Mouse (Mus musculus): ENCODE data around the gene Cep170b. TPM values are rescaled to one million over a fixed set of nuclear protein-coding genes. Genes with fewer than 3 reads are reported as not detected.

The Cep170b gene
- polyA plus RNA-seq, 1 experiment from 2014 or later: 18.3 TPM

- Histone ChIP-seq H3K4me1 (replicated peaks; ENCODE audit: control insufficient read depth, insufficient read depth, low read length) (peaks cover 34% of the 10 kb centered on the region), H3K4me2 (ENCODE audit: low read length) (no peak overlapping the region)
- no peak for ATAC-seq (replicated peaks; ENCODE audit: low FRiP score, low TSS enrichment, low read depth)
These were observed 43.2 kb upstream of the Cep170b start for GRCm38 (mm10) chr12:112677076-112677475.

GRCm38 (mm10) chr12:112677943-112678554 is 42.2 kb upstream of the Cep170b start:
- WGBS: 20% methylated on average over 19 of the region's 19 CpGs
- no peak for ATAC-seq (replicated peaks; ENCODE audit: low FRiP score, low TSS enrichment, low read depth)
- H3K4me1 ChIP-seq (replicated peaks; ENCODE audit: control insufficient read depth, insufficient read depth, low read length): peaks cover 26% of the 10 kb centered on the region

More at GRCm38 (mm10) chr12:112677076-112677475, 43.2 kb upstream of the Cep170b start:
- 56% methylated on average over 5 of the region's 5 CpGs for WGBS
- Histone ChIP-seq H3K27me3 (replicated peaks; ENCODE audit: control insufficient read depth, insufficient read depth, low read length) (peaks cover 15% of the 10 kb centered on the region), H3K27ac (ENCODE audit: low read depth) (no peak overlapping the region), H3K4me3 (ENCODE audit: low read depth, low read length) (no peak overlapping the region), H3K9ac (ENCODE audit: low read length) (no peak overlapping the region), H3K9me3 (ENCODE audit: control insufficient read depth, low read length) (no peaks in the 10 kb centered on the region), H3K36me3 (ENCODE audit: control insufficient read depth, insufficient read depth, low read length) (no peaks in the 10 kb centered on the region)
- no peak for DNase-seq (ENCODE audit: low spot score)

GRCm38 (mm10) chr12:112678555-112679026 is 41.7 kb upstream of the Cep170b start, which contains the start of gene Zbtb42:
Zbtb42 (plus strand) TSS chr12:112678828.
- H3K27me3 ChIP-seq (replicated peaks; ENCODE audit: control insufficient read depth, insufficient read depth, low read length): peaks cover 15% of the 10 kb centered on the region
- under 1% methylated on average over 48 of the region's 60 CpGs for WGBS
- H3K4me3 ChIP-seq (ENCODE audit: low read depth, low read length): peak within 1 kb of the TSS; percentile 65
- H3K9ac ChIP-seq (ENCODE audit: low read length): peak within 1 kb of the TSS; percentile 60
- peak within 1 kb of the TSS; percentile 94 for H3K4me2 ChIP-seq (ENCODE audit: low read length)
- ATAC-seq (replicated peaks; ENCODE audit: low FRiP score, low TSS enrichment, low read depth) (peak; percentile 25), DNase-seq (ENCODE audit: low spot score) (peak; percentile 86)
- H3K9me3 ChIP-seq (ENCODE audit: control insufficient read depth, low read length): no peaks in the 10 kb centered on the region
- H3K27ac ChIP-seq (ENCODE audit: low read depth): peak within 1 kb of the TSS; percentile 83
- peaks cover 26% of the 10 kb centered on the region for H3K4me1 ChIP-seq (replicated peaks; ENCODE audit: control insufficient read depth, insufficient read depth, low read length)
- no peaks in the 10 kb centered on the region for H3K36me3 ChIP-seq (ENCODE audit: control insufficient read depth, insufficient read depth, low read length)

More at GRCm38 (mm10) chr12:112677943-112678554, 42.2 kb upstream of the Cep170b start:
- Histone ChIP-seq H3K4me3 (ENCODE audit: low read depth, low read length) (peak overlapping the region; percentile 65), H3K36me3 (ENCODE audit: control insufficient read depth, insufficient read depth, low read length) (no peaks in the 10 kb centered on the region), H3K27ac (ENCODE audit: low read depth) (peak overlapping the region; percentile 83), H3K9me3 (ENCODE audit: control insufficient read depth, low read length) (no peaks in the 10 kb centered on the region), H3K9ac (ENCODE audit: low read length) (peak overlapping the region; percentile 60), H3K27me3 (replicated peaks; ENCODE audit: control insufficient read depth, insufficient read depth, low read length) (peaks cover 15% of the 10 kb centered on the region), H3K4me2 (ENCODE audit: low read length) (peak overlapping the region; percentile 94)
- DNase-seq (ENCODE audit: low spot score): no peak

DNA sequence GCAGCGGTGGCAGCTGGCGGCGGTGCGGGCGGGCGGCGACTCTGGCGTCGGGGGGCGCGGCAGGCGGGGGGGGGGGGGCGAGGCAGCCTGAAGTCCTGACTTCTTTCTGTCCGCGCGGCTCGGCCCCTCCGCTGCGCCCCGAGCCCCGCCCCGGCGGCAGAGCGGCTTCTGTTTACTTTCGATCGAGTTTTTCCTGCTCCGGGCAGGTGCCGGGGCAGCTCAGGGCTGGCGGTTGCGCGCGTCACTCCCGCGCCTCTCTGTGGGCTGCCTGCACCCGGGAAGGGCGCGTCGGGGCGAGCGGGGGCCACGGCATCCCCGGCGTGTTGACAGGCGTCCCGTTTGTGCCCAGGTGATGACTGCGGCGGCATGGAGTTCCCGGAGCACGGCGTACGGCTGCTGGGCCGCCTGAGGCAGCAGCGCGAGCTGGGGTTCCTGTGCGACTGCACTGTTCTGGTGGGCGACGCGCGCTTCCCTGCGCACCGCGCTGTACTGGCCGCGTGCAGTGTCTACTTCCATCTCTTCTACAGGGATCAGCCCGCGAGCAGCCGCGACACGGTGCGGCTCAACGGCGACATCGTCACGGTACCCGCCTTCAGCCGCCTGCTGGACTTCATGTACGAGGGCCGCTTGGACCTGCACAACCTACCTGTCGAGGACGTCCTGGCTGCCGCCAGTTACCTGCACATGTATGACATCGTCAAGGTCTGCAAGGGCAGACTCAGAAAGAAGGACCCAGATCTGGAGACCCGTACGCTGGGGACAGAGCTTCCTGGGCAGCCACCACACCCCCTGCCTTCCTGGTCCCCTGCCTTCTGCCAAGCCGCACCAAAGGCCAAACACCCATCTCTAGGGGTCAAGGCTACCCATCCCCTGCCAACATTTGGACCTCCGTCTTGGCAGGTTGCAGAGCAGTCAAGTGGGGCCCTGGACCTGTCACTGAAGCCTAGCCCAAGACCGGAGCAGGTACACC is 40.9 kb upstream of the Cep170b start:
- WGBS: 5% methylated on average over 69 of the region's 87 CpGs
- Histone ChIP-seq H3K9ac (ENCODE audit: low read length) (peak overlapping the region; percentile 60), H3K36me3 (ENCODE audit: control insufficient read depth, insufficient read depth, low read length) (no peaks in the 10 kb centered on the region), H3K4me2 (ENCODE audit: low read length) (peak overlapping the region; percentile 94), H3K27me3 (replicated peaks; ENCODE audit: control insufficient read depth, insufficient read depth, low read length) (peaks cover 15% of the 10 kb centered on the region), H3K4me3 (ENCODE audit: low read depth, low read length) (peak overlapping the region; percentile 65), H3K4me1 (replicated peaks; ENCODE audit: control insufficient read depth, insufficient read depth, low read length) (peaks cover 26% of the 10 kb centered on the region), H3K9me3 (ENCODE audit: control insufficient read depth, low read length) (no peaks in the 10 kb centered on the region), H3K27ac (ENCODE audit: low read depth) (peak overlapping the region; percentile 83)
- DNase-seq (ENCODE audit: low spot score) (peak; percentile 83), ATAC-seq (replicated peaks; ENCODE audit: low FRiP score, low TSS enrichment, low read depth) (peak; percentile 68)

DNA sequence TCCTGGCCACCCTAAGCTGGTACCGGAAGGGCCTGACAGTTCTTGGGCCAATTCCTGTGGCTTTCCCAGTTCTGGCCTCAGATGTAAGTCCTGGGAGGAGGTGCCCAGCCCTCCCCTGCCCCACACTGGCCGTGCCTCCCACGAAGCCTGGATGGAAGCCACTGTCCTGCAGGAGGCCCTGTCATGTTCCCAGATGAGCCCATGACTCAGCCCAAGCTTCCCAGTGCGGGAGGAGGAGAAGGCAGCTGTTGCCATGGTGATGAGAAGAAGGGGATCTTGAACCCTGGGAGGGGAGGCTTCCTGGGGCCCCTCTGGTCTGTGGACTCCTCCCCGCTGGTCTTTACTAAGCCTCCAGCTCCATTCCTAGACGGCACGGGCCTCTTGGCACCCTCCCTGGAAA is 36.9 kb upstream of the Cep170b start:
- no peak overlapping the region for H3K27ac ChIP-seq (ENCODE audit: low read depth)

GRCm38 (mm10) chr12:112688458-112688857 is 31.8 kb upstream of the Cep170b start:
- H3K4me2 ChIP-seq (ENCODE audit: low read length): peak overlapping the region; percentile 8; the same call in 1 of the 2 replicates
- WGBS: 57% methylated on average over 15 of the region's 15 CpGs
- H3K9ac ChIP-seq (ENCODE audit: low read length): no peak overlapping the region
- no peaks in the 10 kb centered on the region for H3K36me3 ChIP-seq (ENCODE audit: control insufficient read depth, insufficient read depth, low read length)
- H3K27me3 ChIP-seq (replicated peaks; ENCODE audit: control insufficient read depth, insufficient read depth, low read length): no peaks in the 10 kb centered on the region
- no peak for DNase-seq (ENCODE audit: low spot score)
- ATAC-seq (replicated peaks; ENCODE audit: low FRiP score, low TSS enrichment, low read depth): no peak
- no peaks in the 10 kb centered on the region for H3K9me3 ChIP-seq (ENCODE audit: control insufficient read depth, low read length)
- no peak overlapping the region for H3K27ac ChIP-seq (ENCODE audit: low read depth)
- H3K4me1 ChIP-seq (replicated peaks; ENCODE audit: control insufficient read depth, insufficient read depth, low read length): peaks cover 8% of the 10 kb centered on the region; the same call in 1 of the 2 replicates
- H3K4me3 ChIP-seq (ENCODE audit: low read depth, low read length): no peak overlapping the region

More for the DNA sequence above, 36.9 kb upstream of the Cep170b start:
- no peak for DNase-seq (ENCODE audit: low spot score)
- H3K9me3 ChIP-seq (ENCODE audit: control insufficient read depth, low read length): no peaks in the 10 kb centered on the region
- no peaks in the 10 kb centered on the region for H3K36me3 ChIP-seq (ENCODE audit: control insufficient read depth, insufficient read depth, low read length)
- ATAC-seq (replicated peaks; ENCODE audit: low FRiP score, low TSS enrichment, low read depth): no peak
- H3K9ac ChIP-seq (ENCODE audit: low read length): no peak overlapping the region
- H3K4me3 ChIP-seq (ENCODE audit: low read depth, low read length): no peak overlapping the region
- peaks cover 15% of the 10 kb centered on the region for H3K27me3 ChIP-seq (replicated peaks; ENCODE audit: control insufficient read depth, insufficient read depth, low read length)
- H3K4me2 ChIP-seq (ENCODE audit: low read length): no peak overlapping the region
- H3K4me1 ChIP-seq (replicated peaks; ENCODE audit: control insufficient read depth, insufficient read depth, low read length): 0 out of 2 replicates have a peak, but pooled peaks cover 3% of the 10 kb centered on the region
- WGBS: 59% methylated on average over 7 of the region's 7 CpGs

GRCm38 (mm10) chr12:112693185-112694126 is 26.8 kb upstream of the Cep170b start:
- 2% methylated on average over 54 of the region's 54 CpGs for WGBS

More at GRCm38 (mm10) chr12:112693185-112694126, 26.8 kb upstream of the Cep170b start:
- no peaks in the 10 kb centered on the region for H3K27me3 ChIP-seq (replicated peaks; ENCODE audit: control insufficient read depth, insufficient read depth, low read length)
- H3K27ac ChIP-seq (ENCODE audit: low read depth): peak overlapping the region; percentile 73
- no peaks in the 10 kb centered on the region for H3K36me3 ChIP-seq (ENCODE audit: control insufficient read depth, insufficient read depth, low read length)
- DNase-seq (ENCODE audit: low spot score): peak; percentile 96
- peak overlapping the region; percentile 88 for H3K4me2 ChIP-seq (ENCODE audit: low read length)
- peak; percentile 91 for ATAC-seq (replicated peaks; ENCODE audit: low FRiP score, low TSS enrichment, low read depth)
- no peaks in the 10 kb centered on the region for H3K9me3 ChIP-seq (ENCODE audit: control insufficient read depth, low read length)
- peak overlapping the region; percentile 67 for H3K4me3 ChIP-seq (ENCODE audit: low read depth, low read length)
- H3K9ac ChIP-seq (ENCODE audit: low read length): peak overlapping the region; percentile 89
- peaks cover 14% of the 10 kb centered on the region; the same call in 1 of the 2 replicates for H3K4me1 ChIP-seq (replicated peaks; ENCODE audit: control insufficient read depth, insufficient read depth, low read length)
